Mouse (Mus musculus) C2C12 (cell line): ENCODE data around the gene Yod1. TPM values are rescaled to one million over a fixed set of nuclear protein-coding genes. Genes with fewer than 3 reads are reported as not detected.

Experiments used
- H3K27me3 ChIP-seq: one replicate; pipeline ENCODE4 v1.6.1; 2011; ENCODE audit not compliant: control insufficient read depth, insufficient read depth, insufficient read length
- H3K36me3 ChIP-seq: one replicate; pipeline ENCODE4 v1.6.1; 2011; ENCODE audit not compliant: control insufficient read depth, insufficient read depth
- H3K4me3 ChIP-seq: one replicate; pipeline ENCODE4 v1.5.1; 2011; ENCODE audit warnings: mild to moderate bottlenecking, control low read depth; ENCODE audit not compliant: poor library complexity, insufficient read depth, severe bottlenecking
- H3K79me2 ChIP-seq: one replicate; pipeline ENCODE4 v1.6.1; 2011; ENCODE audit not compliant: control insufficient read depth, insufficient read depth
- H3K79me3 ChIP-seq: one replicate; pipeline ENCODE4 v1.6.1; 2011; ENCODE audit warnings: low read depth, control low read depth
- H3ac ChIP-seq: one replicate; pipeline ENCODE3; 2011; ENCODE audit warnings: low read depth; ENCODE audit not compliant: control insufficient read depth, insufficient read length
- CEBPB ChIP-seq: IDR thresholded peaks from one replicate; pipeline ENCODE4 v1.6.1; 2011; ENCODE audit warnings: low read depth, mild to moderate bottlenecking, control low read depth, moderate library complexity
- CTCF ChIP-seq: IDR thresholded peaks from one replicate; pipeline ENCODE4 v1.5.1; 2011; ENCODE audit not compliant: control insufficient read depth, insufficient read depth, insufficient read length
- FOSL1 ChIP-seq: IDR thresholded peaks from one replicate; pipeline ENCODE4 v1.8.0; 2011; ENCODE audit warnings: mild to moderate bottlenecking, low read length; ENCODE audit not compliant: poor library complexity, insufficient read depth, severe bottlenecking
- MAX ChIP-seq: IDR thresholded peaks from one replicate; pipeline ENCODE4 v1.6.1; 2011; ENCODE audit warnings: mild to moderate bottlenecking, control low read depth
- MYOD1 ChIP-seq: IDR thresholded peaks from one replicate; pipeline ENCODE4 v1.6.1; 2011; ENCODE audit warnings: low read depth; ENCODE audit not compliant: control insufficient read depth, insufficient read length
- MYOG ChIP-seq: IDR thresholded peaks from one replicate; pipeline ENCODE4 v1.6.1; 2011; ENCODE audit not compliant: control insufficient read depth, insufficient read length; ENCODE audit errors: extremely low read depth
- USF1 ChIP-seq: IDR thresholded peaks from one replicate; pipeline ENCODE4 v1.6.1; 2011; ENCODE audit warnings: low read depth, mild to moderate bottlenecking, control low read depth, moderate library complexity
- polyA plus RNA-seq: library from polyadenylated mRNA; unstranded; fragments of >200 nt; fragmentation: generic; extraction: Trizol; gene quantifications from one replicate; pipeline ENCODE4 v1.2.1, GENCODE M21; 2012; ENCODE audit warnings: missing spikeins

Yod1 gene
- polyA plus RNA-seq, 1 experiment = 0.85 TPM

DNA sequence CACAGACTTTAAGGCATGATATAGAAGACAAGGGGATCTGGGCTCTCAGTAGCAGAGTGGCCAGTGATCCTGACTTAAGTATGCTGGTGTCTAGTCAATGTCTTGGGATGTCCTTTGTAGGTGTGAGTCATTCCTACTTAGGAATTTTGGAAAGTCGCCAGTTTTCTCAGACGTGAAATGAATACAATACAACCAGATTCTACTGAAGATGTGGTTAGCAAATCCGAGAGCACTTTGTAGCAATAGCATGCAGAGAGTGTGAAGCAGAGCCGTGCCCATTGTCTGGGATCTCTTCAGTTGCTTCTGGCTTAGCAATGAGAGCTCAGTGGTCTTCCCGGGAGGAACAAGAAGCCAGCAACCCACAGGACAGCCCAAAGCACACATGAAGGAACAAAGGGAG lies 17.3 kb downstream of the Yod1 start:
- no peaks in the 10 kb centered on the region for H3K79me2 ChIP-seq
- H3K36me3 ChIP-seq = no peaks in the 10 kb centered on the region
- TF ChIP-seq MYOG (no peak), USF1 (no peak), FOSL1 (no peak), CEBPB (no peak), MAX (no peak), MYOD1 (no peak), CTCF (no peak)
- H3ac ChIP-seq = no peak overlapping the region
- H3K27me3 ChIP-seq = no peaks in the 10 kb centered on the region
- H3K4me3 ChIP-seq = no peak overlapping the region
- H3K79me3 ChIP-seq = no peaks in the 10 kb centered on the region

DNA sequence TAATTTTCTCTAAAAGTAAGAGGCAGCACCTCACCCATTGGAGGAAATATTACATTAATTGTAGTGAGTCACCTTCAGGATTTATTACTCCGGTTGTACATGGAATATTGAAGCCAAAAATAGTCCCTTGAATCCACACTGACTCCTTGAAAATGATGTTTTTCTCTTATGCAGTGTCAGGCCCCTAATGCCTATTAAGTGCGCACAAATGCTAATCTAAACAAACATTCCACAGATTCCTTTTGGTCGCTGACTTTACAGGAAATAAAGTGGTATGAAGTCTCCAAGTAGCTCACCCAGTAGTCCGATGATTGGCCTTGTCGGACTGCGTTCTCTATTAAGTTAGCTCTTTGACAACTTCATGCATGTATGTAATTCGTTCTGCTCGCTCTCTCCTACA lies 17.7 kb downstream of the Yod1 start:
- TF ChIP-seq MYOG = no peak
- no peak for TF ChIP-seq MAX
- no peak for TF ChIP-seq CEBPB
- no peak for TF ChIP-seq CTCF
- no peak for TF ChIP-seq USF1
- TF ChIP-seq MYOD1 = no peak
- TF ChIP-seq FOSL1 = no peak
- no peaks in the 10 kb centered on the region for H3K36me3 ChIP-seq
- no peaks in the 10 kb centered on the region for H3K79me2 ChIP-seq
- no peak overlapping the region for H3ac ChIP-seq
- no peaks in the 10 kb centered on the region for H3K79me3 ChIP-seq
- no peak overlapping the region for H3K4me3 ChIP-seq
- no peaks in the 10 kb centered on the region for H3K27me3 ChIP-seq

DNA sequence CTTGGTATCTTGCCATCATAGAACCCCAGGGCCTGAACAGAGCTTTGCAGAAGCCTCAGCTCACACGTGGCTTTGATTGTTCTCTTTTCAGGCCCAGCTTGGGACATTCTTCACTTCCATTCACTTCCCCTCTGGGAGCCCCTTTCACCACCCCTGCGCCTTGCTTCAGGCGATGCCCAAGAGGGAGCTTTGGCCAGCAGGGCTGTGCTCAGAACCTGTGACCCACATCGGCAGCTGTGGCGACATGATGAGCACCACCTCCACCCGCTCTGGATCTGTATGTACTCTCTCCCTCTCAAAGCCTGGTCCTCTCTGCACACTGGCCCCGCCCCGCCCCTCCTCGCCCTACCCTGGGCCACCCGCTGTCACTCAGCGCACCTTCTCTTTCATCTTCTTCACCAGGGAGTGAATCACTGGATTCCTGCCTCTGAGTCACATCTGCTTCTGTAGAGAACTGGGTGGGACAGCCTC lies 20.3 kb downstream of the Yod1 start:
- H3K4me3 ChIP-seq = no peak overlapping the region
- no peaks in the 10 kb centered on the region for H3K36me3 ChIP-seq
- H3K79me2 ChIP-seq = no peaks in the 10 kb centered on the region
- no peak overlapping the region for H3ac ChIP-seq
- no peaks in the 10 kb centered on the region for H3K79me3 ChIP-seq
- TF ChIP-seq CEBPB (no peak), MYOG (no peak), CTCF (no peak), MYOD1 (no peak)
- H3K27me3 ChIP-seq = no peaks in the 10 kb centered on the region

DNA sequence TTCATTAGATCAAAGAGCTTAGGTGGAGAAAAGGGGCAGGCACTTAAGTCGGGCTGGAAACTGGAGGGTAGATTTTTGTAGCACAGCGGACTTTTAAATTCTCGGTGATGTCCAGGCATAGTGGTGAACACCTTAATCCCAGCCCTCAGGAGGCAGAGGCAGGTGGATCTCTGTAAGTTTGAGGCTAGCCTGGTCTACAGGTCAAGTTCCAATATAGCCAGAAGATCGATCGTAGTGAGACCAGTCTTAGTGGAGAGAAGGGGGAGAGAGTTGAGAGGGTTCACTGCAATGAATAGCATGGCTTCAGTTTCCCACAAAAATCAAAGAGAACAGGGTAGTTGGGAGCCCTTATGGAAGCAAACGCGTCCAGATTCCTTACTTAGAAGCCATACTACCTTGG lies 20.8 kb downstream of the Yod1 start:
- Histone ChIP-seq H3K4me3 (no peak overlapping the region), H3K36me3 (no peaks in the 10 kb centered on the region), H3K27me3 (no peaks in the 10 kb centered on the region), H3K79me3 (no peaks in the 10 kb centered on the region), H3ac (no peak overlapping the region), H3K79me2 (no peaks in the 10 kb centered on the region)
- no peak for TF ChIP-seq CEBPB
- TF ChIP-seq USF1 = no peak
- no peak for TF ChIP-seq CTCF

DNA sequence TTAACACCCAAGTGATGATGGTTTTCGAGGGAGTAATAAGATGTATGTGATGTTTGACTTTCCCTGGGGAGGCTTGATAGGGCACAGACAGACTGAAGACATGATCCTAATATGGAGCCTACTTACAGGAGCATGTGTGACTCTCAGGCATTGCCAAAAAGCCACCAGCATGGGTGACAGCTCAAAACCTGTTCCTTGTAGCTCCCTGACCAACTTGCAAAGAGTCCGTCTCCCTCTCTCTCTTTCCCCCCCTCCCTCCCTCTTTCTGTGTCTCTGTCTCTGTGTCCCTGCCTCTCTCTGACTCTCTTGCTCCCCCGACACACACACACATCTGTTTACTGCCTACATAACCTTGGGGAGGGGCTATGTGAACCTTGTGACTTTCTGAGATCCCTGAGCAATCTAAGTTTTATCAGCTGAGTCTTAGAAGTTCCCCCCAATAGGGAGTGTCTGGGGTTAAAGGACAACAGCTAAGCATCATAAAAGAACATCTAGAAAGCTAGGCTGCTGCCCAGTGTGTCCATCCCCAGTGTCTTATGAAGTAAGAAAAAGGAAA lies 21.5 kb downstream of the Yod1 start:
- Histone ChIP-seq H3K4me3 (no peak overlapping the region), H3K27me3 (no peaks in the 10 kb centered on the region), H3K79me3 (no peaks in the 10 kb centered on the region), H3K79me2 (no peaks in the 10 kb centered on the region), H3K36me3 (no peaks in the 10 kb centered on the region), H3ac (no peak overlapping the region)
- TF ChIP-seq MYOG (no peak), CEBPB (no peak), USF1 (no peak), MAX (no peak), MYOD1 (no peak), CTCF (no peak), FOSL1 (no peak)

DNA sequence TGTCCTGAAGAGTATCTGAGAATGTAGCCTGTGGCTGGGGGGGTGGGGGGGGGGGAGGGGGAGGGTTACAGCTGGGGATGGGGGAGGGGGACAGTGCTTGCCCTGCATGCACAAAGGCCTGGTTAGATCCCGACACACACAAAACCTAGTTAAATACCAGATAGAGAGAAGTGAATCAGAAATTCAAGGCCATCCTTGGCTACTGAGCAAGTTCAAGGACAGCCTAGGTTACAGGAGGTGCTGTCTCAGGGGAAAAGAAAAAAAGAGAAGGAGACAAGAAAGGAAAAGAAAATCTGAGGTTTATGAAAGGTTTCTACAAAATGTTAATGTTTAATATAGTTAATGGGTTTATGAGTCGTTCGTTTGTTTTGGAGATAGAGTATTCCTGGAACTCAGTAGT lies 22.5 kb downstream of the Yod1 start:
- Histone ChIP-seq H3K79me3 (no peaks in the 10 kb centered on the region), H3K27me3 (no peaks in the 10 kb centered on the region), H3K79me2 (no peaks in the 10 kb centered on the region), H3K4me3 (no peak overlapping the region), H3ac (no peak overlapping the region), H3K36me3 (no peaks in the 10 kb centered on the region)
- no peak for TF ChIP-seq FOSL1
